Mouse (Mus musculus) kidney, embryonic 16.5 days (tissue): ENCODE data around the gene Dusp22. TPM values are rescaled to one million over a fixed set of nuclear protein-coding genes. Genes with fewer than 3 reads are reported as not detected.

Experiments used
- ATAC-seq: fragments of 200-750 bp; cut with Nextera tagmentation; 2 replicates; pipeline ENCODE4 v1.8.0; 2017; ENCODE audit warnings: moderate TSS enrichment; ENCODE audit not compliant: low FRiP score, low TSS enrichment
- H3K27ac ChIP-seq: fragments of 300-500 bp; sonication (generic); 2 replicates; pipeline ENCODE4 v1.5.1; 2014; ENCODE audit warnings: low read length
- H3K27me3 ChIP-seq: fragments of 300-500 bp; sonication (generic); 2 replicates; pipeline ENCODE4 v1.6.1; 2014; ENCODE audit warnings: low read length, control low read depth, mixed read lengths; ENCODE audit not compliant: insufficient read depth
- H3K36me3 ChIP-seq: fragments of 300-500 bp; sonication (generic); 2 replicates; pipeline ENCODE4 v1.6.1; 2014; ENCODE audit warnings: low read length, control low read depth, mixed read lengths; ENCODE audit not compliant: insufficient read depth
- H3K4me1 ChIP-seq: fragments of 300-500 bp; sonication (generic); 2 replicates; pipeline ENCODE4 v1.6.1; 2014; ENCODE audit warnings: low read length, control low read depth, mixed read lengths; ENCODE audit not compliant: insufficient read depth
- H3K4me2 ChIP-seq: fragments of 300-500 bp; sonication (generic); replicated peaks from 2 replicates; pipeline ENCODE4 v1.6.1; 2014; ENCODE audit warnings: low read depth, low read length
- H3K4me3 ChIP-seq: fragments of 300-500 bp; sonication (generic); 2 replicates; pipeline ENCODE4 v1.5.1; 2014; ENCODE audit warnings: mild to moderate bottlenecking, low read length
- H3K9ac ChIP-seq: fragments of 300-500 bp; sonication (generic); replicated peaks from 2 replicates; pipeline ENCODE4 v1.6.1; 2014; ENCODE audit warnings: low read length
- H3K9me3 ChIP-seq: fragments of 300-500 bp; sonication (generic); 2 replicates; pipeline ENCODE4 v1.6.1; 2016; ENCODE audit warnings: low read length, control low read depth
- WGBS: fragments of 180-500 bp; shearing (Covaris S2); extraction: QIAGEN DNeasy Blood & Tissue Kit; methylation state at CpG from one replicate; pipeline ENCODE4 v1.1.7; 2014; 5-methylcytosine and 5-hydroxymethylcytosine counted together
- polyA plus RNA-seq: library from polyadenylated mRNA; unstranded; fragments of >200 nt; fragmentation: Nextera tagmentation; extraction: Ambion mirVana; gene quantifications from 2 replicates; pipeline ENCODE4 v1.2.1, GENCODE M21; 2015

Dusp22 gene
- polyA plus RNA-seq, 1 experiment from 2014 or later = 20.4 TPM

DNA sequence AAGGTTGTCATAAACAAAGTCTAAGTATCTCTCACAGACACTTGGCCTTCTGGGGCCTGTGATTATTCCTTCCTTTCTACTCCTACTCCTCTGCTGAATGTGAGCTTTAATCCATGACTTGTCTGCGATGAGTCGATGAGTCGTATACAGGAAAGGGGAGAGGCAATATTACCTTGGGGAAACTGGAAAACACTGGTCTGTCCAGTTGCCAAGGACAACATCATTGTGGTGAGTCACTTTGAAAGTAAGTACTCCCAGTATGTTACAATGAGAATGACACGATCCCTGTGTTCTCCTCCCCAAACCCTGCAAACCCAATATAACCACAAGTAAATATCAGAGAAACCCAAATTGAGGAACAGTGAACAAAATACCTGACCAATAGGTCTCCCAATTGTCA lies 17.7 kb upstream of the Dusp22 start:
- H3K27me3 ChIP-seq = no peaks in the 10 kb centered on the region
- no peak overlapping the region for H3K27ac ChIP-seq
- no peak overlapping the region for H3K9ac ChIP-seq
- ATAC-seq = no peak
- H3K4me1 ChIP-seq = no peaks in the 10 kb centered on the region
- WGBS = 60% methylated on average over 4 of the region's 4 CpGs
- no peaks in the 10 kb centered on the region for H3K36me3 ChIP-seq
- H3K9me3 ChIP-seq = no peaks in the 10 kb centered on the region
- no peak overlapping the region for H3K4me2 ChIP-seq
- H3K4me3 ChIP-seq = no peak overlapping the region

GRCm38 (mm10) chr13:30648461-30648860 lies 11.3 kb upstream of the Dusp22 start:
- Histone ChIP-seq H3K27ac (no peak overlapping the region), H3K9ac (no peak overlapping the region), H3K4me2 (no peak overlapping the region), H3K4me1 (no peaks in the 10 kb centered on the region), H3K9me3 (no peaks in the 10 kb centered on the region), H3K27me3 (no peaks in the 10 kb centered on the region), H3K4me3 (no peak overlapping the region), H3K36me3 (no peaks in the 10 kb centered on the region)
- ATAC-seq = no peak

- Histone ChIP-seq H3K27me3 (no peaks in the 10 kb centered on the region), H3K9me3 (no peaks in the 10 kb centered on the region), H3K9ac (no peak overlapping the region), H3K36me3 (no peaks in the 10 kb centered on the region), H3K4me3 (no peak overlapping the region), H3K4me1 (no peaks in the 10 kb centered on the region), H3K27ac (no peak overlapping the region), H3K4me2 (no peak overlapping the region)
- WGBS = 86% methylated on average over 5 of the region's 5 CpGs
- no peak for ATAC-seq
Measured at GRCm38 (mm10) chr13:30649197-30649596, 10.6 kb upstream of the Dusp22 start.

DNA sequence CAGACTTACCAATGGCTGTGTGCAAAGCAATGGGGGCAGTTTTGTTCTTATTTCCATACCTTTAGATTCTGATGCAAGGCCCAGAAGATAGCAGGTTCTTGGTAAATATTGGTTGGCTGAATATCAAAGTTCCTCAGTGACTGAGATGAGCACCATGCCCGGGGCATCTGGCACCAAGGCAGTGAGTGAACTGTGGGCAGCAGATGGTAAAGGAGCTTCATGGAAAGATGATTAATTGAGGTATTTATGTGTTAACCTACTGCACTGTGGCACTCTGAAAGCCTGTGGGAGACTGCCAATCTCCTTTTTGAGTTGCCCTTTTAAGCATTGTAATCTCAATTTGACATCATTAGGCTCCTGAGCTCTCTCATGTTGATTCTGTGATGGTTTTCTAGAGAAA lies 9.1 kb upstream of the Dusp22 start:
- H3K36me3 ChIP-seq = no peaks in the 10 kb centered on the region
- H3K4me2 ChIP-seq = no peak overlapping the region
- no peak overlapping the region for H3K27ac ChIP-seq
- H3K9me3 ChIP-seq = no peaks in the 10 kb centered on the region
- no peaks in the 10 kb centered on the region for H3K4me1 ChIP-seq
- 96% methylated on average over 1 of the region's 1 CpGs for WGBS
- no peaks in the 10 kb centered on the region for H3K27me3 ChIP-seq
- H3K9ac ChIP-seq = no peak overlapping the region
- ATAC-seq = no peak
- H3K4me3 ChIP-seq = no peak overlapping the region

DNA sequence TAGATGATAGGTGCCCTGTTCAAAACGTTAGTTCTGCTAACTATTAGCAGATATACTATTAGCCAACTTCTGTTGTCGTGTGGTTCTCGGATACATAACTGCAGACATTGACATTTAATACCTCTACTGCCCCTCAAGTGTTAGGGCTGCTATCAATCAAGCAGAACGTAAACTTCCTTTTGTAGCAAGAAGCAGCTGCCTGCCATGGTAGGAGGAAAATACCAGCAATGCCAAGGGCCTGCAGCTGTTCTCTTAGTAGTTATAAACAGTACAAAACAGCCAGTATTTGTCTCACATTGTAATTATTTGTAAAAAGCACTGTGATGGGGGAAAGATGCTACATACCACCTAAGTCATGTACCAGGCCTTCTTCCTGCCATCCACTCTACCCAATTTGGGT lies 6.7 kb upstream of the Dusp22 start:
- Histone ChIP-seq H3K27me3 (no peaks in the 10 kb centered on the region), H3K4me1 (no peaks in the 10 kb centered on the region), H3K27ac (no peak overlapping the region), H3K4me2 (no peak overlapping the region), H3K9me3 (no peaks in the 10 kb centered on the region), H3K9ac (no peak overlapping the region), H3K4me3 (no peak overlapping the region), H3K36me3 (no peaks in the 10 kb centered on the region)
- ATAC-seq = no peak
- 18% methylated on average over 4 of the region's 4 CpGs for WGBS

DNA sequence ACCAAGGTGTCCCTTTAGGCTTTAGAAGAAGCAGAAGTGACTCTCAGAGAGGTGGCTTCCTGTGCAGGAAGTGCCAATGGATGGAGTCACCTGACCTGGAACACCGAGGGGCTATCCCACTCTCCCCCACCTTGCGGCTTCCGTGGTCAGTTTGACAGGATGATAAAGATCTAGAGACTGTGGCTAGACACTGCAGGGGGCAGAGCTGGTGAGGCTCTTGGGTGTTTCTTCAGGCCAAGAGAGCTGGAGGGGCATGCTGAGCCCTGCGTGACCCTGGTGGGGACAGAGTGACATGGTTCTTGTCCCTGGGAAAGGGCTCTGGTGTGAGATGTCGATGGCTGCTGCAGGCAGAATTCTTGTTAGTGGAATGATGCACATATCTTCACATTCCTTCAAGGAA lies 5.3 kb upstream of the Dusp22 start:
- Histone ChIP-seq H3K4me2 (no peak overlapping the region), H3K27ac (no peak overlapping the region), H3K4me3 (no peak overlapping the region), H3K4me1 (0 out of 2 replicates have a peak, but pooled peaks cover 4% of the 10 kb centered on the region), H3K27me3 (no peaks in the 10 kb centered on the region), H3K36me3 (no peaks in the 10 kb centered on the region), H3K9me3 (no peaks in the 10 kb centered on the region), H3K9ac (no peak overlapping the region)
- ATAC-seq = no peak
- WGBS = 64% methylated on average over 5 of the region's 5 CpGs

DNA sequence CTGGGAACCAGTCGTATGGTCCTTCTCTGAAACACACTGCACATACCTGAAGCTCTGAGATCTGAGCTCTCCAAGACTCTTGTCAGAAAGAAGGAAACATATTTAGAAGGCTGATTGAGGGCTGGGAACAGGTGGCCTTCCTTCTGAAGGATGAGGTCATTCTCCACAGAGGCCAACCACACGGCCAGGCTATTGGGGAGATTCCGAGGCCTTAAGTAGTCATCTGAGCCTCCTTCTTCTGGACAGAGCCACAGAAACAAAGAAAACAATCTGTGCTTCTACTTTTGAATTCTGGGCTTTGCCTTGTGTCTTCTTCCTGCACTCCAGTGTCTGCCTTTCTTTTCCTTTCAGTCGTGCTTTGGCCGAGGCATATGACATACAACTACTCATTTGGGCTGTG lies 2.9 kb upstream of the Dusp22 start:
- whole genome bisulfite sequencing = 70% methylated on average over 5 of the region's 5 CpGs
- 0 out of 2 replicates have a peak, but pooled peaks cover 4% of the 10 kb centered on the region for H3K4me1 ChIP-seq
- no peak overlapping the region for H3K9ac ChIP-seq
- H3K27me3 ChIP-seq = no peaks in the 10 kb centered on the region
- no peaks in the 10 kb centered on the region for H3K9me3 ChIP-seq
- H3K4me3 ChIP-seq = no peak overlapping the region
- H3K4me2 ChIP-seq = no peak overlapping the region
- H3K36me3 ChIP-seq = no peaks in the 10 kb centered on the region
- no peak overlapping the region for H3K27ac ChIP-seq
- no peak for ATAC-seq

- 0 out of 2 replicates have a peak, but pooled peaks cover 4% of the 10 kb centered on the region for H3K4me1 ChIP-seq
- 66% methylated on average over 2 of the region's 2 CpGs for WGBS
Measured at GRCm38 (mm10) chr13:30657779-30658178, 2.0 kb upstream of the Dusp22 start.

DNA sequence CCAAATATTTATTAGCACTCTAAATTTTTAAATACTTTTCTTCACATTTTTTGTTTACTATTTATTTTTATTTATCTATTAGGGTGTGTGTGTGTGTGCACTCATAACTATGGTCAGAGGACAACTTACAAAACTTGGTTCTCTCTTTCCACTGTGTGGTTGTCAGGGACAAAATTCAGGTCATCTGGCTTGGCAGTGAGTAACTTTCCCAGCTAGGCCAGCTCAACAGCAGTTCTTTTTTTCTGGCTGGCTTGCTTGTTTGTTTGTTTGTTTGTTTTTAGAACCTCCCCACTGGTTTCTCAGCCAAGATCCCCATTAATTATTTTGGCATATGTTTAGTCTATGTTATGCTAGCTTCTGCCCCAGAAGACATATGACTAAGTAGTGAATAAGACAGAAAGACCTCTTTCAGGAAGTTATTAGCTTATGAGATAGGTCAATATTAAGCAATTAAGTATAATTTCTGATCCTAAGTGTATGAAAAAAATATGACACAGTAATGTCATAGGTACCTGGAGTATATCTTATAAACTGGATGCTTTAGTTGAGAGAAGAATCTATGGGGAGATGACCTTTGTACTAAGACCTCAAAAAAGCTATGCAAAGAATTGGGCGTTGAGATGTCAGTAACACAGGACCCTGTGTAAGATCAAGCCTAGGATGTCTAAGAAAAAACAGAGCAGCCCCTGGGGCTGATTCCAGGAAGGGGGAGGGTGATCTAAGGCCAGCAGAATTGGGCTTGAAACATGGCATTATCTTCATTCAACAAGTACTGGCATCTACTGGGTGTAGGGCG lies 1.4 kb upstream of the Dusp22 start:
- H3K9ac ChIP-seq = no peak overlapping the region
- ATAC-seq = no peak
- WGBS = 89% methylated on average over 2 of the region's 2 CpGs
- H3K27me3 ChIP-seq = no peaks in the 10 kb centered on the region
- no peak overlapping the region for H3K4me3 ChIP-seq
- H3K36me3 ChIP-seq = no peaks in the 10 kb centered on the region
- H3K27ac ChIP-seq = no peak overlapping the region
- 0 out of 2 replicates have a peak, but pooled peaks cover 4% of the 10 kb centered on the region for H3K4me1 ChIP-seq
- no peaks in the 10 kb centered on the region for H3K9me3 ChIP-seq
- no peak overlapping the region for H3K4me2 ChIP-seq

More at GRCm38 (mm10) chr13:30657779-30658178, 2.0 kb upstream of the Dusp22 start:
- H3K9ac ChIP-seq = no peak overlapping the region
- no peak overlapping the region for H3K4me3 ChIP-seq
- no peak for ATAC-seq
- no peak overlapping the region for H3K27ac ChIP-seq
- no peaks in the 10 kb centered on the region for H3K9me3 ChIP-seq
- no peak overlapping the region for H3K4me2 ChIP-seq
- no peaks in the 10 kb centered on the region for H3K27me3 ChIP-seq
- H3K36me3 ChIP-seq = no peaks in the 10 kb centered on the region

- Histone ChIP-seq H3K27ac (no peak overlapping the region), H3K9ac (no peak overlapping the region), H3K36me3 (no peaks in the 10 kb centered on the region), H3K9me3 (0 out of 2 replicates have a peak, but pooled peaks cover under 1% of the 10 kb centered on the region), H3K4me3 (no peak overlapping the region), H3K4me2 (no peak overlapping the region), H3K27me3 (no peaks in the 10 kb centered on the region), H3K4me1 (no peaks in the 10 kb centered on the region)
- no peak for ATAC-seq
- 89% methylated on average over 8 of the region's 8 CpGs for WGBS
Measured at GRCm38 (mm10) chr13:30665261-30665660, 5.5 kb downstream of the Dusp22 start.
